Mouse (Mus musculus) ovary, postnatal 14 days (tissue): Measurements from ENCODE around the gene Rcn3.
A peak's percentile ranks its signal among the peaks of the same experiment; 100 is the strongest.
"Not testable (repeated sequence)": the region's sequence is repeated elsewhere in the genome, so short reads cannot be mapped to it uniquely, and the experiment has no call there.

Source experiments
- DNase-seq: peaks from one replicate; pipeline ENCODE4 v3.0.0; 2022; ENCODE audit warnings: low spot score

Rcn3 gene

DNA sequence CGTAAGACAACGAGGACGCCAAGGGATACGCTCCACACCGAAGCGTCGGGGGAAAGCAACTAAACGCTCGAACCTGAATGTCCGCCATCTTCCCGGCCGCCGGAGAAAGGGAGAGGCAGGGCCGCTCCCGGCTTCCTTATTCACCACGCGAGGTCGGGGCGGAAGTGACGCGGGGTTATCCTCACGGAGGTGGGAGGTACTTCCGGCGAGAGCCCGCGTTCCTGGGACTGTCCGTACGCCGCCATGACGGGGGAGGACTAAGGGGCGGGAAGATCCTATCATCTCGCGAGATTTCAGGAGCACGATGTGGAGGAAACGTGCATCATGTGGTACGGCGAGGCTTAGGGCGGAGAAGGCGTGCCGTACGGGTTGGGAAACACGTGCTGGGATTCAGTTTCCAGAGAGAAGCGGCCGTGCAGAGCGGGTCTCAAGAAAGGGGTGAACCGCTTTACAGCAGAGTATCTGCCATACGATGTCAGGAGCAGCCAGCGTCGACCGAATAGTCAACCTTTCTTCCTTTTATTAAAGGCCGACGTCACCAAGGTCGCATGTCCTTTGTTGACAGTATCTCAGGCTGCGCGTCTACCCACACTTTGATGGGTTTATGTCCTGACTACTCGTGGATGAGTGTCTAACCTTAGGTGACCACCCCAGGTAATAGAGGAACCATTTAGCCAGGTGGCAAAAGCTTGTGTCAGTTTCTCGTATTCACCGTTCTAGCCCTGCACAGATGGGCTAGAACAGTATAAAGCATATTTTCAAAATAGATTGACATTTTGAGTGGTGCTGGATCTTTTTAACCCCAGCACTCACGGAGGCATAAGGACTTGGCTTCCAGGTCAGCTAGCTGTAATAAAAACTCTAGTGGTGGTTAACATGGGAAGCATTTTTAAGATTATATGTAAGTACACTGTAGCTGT lies 32.5 kb upstream of the Rcn3 start, which contains the start of gene Rps11:
Rps11 (minus strand) TSS at position 216 of the 920 bp plus-strand sequence.
- DNase-seq = peak; percentile 97

- no peak for DNase-seq
Observed at GRCm38 (mm10) chr7:45123186-45123570, 31.2 kb upstream of the Rcn3 start.

GRCm38 (mm10) chr7:45122561-45123185 lies 30.7 kb upstream of the Rcn3 start:
- DNase-seq = no peak

GRCm38 (mm10) chr7:45121966-45122365 lies 29.9 kb upstream of the Rcn3 start:
- no peak for DNase-seq

- DNase-seq = no peak
Observed at GRCm38 (mm10) chr7:45121404-45121803, 29.4 kb upstream of the Rcn3 start.

DNA sequence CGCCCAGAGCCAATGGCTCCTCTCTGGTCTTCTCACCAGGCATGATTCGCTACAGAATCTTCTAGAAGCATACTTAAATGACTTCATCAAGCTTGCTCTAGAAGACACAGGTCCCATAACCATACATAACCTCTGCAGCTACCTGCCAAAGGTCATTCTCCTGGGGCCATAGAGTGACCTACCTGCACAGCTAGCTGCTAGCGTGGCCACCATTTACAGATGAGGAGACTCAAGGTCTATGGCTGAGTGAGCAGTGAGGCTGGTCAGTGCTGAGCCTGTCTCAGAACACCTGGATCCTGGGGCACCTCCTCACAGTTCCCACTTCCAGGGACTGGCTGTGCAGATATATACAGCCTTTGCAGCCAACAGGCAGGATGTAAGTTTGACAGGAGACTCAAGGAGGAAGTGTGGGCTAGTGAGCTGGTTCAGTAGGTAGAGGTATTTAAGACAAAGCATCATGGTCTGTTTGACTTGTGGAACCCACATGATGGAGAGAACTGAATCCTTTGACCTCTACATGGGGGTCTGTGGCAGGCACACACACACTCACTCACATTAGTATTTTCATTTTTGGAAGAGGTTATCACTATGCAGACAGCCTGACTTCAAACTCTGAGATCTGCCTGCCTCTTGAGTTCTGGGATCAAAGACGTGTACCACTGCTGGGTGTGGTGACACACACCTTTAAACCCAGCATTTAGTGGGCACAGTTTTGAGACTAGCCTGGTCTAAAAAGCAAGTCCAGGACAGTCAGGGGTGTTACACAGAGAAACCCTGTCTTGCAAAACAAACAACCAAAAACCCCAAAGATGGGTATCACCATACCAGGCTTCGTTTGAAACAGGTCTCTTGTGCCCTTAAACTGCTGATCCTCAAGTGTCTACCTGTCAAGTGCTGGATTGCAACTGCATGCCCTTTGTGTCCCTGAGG lies 28.0 kb upstream of the Rcn3 start:
- DNase-seq = no peak

DNA sequence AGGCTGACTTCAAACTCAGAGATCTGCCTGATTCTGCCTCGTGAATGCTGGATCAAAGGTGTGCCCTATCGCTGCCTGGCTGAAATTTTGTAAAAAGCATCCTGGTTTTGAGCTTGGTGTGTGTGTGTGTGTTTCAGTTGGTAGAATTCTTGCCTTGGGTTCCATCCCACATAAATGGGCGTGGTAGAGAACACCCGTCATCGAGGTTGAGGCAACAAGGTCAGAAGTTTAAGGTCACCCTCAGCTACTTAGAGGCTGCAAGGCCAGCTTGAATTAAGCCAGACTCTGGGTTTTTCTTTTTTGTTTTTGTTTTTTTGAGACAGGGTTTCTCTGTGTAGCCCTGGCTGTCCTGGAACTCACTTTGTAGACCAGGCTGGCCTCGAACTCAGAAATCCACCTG lies 26.3 kb upstream of the Rcn3 start:
- DNase-seq = no peak

DNA sequence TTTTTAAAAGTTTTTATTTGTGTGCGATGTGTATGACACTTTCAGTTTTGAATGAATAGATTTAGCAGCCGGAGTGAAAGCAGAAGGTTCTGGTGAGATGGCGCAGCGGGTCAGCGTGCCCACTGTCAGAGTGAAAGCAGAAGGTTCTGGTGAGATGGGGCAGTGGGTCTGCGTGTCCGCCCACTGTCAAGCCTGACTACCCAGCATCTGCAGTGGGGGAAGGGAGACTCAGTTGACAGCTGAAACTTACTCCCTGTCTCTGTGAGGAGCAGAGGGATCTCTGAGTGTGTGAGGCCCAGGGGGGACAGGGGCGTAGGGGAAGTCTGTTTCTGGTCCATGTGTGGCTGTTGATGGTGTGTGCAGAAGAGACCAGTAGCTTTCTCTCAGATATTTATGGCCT lies 25.5 kb upstream of the Rcn3 start:
- DNase-seq = no peak

DNA sequence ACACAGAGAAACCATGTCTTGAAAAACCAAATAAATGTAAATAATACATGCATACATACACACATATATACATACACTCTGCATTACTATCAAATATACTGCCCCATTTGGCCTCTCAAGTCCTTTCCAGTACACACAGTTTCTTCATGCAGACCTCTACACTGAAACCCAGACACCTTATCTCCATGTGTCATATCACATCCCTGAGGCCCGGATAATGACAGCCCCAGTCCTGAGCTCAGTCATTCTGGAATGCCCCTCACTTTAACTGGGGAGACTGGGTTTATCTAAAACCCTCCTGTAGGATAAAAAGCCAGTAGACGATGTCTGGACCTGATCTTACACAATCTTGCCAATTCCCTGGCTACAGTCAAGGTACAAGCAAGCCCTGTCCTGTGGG lies 21.5 kb upstream of the Rcn3 start:
- DNase-seq = no peak

- DNase-seq = no peak
Observed at GRCm38 (mm10) chr7:45112529-45112928, 20.5 kb upstream of the Rcn3 start.

- DNase-seq = no peak
Observed at GRCm38 (mm10) chr7:45111940-45112339, 19.9 kb upstream of the Rcn3 start.

DNA sequence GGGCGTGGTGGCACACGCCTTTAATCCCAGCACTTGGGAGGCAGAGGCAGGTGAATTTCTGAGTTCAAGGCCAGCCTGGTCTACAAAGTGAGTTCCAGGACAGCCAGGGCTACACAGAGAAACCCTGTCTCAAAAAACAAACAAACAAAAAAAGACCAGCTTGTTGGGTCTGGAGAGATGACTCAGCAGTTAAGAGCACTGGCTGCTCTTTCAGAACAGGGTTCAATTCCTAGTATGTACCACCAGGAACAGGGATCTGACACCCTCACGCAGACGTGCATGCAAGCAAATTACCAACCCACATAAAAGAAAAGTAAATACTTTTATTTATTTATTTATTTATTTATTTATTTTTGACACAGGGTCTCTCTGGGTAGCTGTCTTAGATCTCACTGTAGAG lies 18.1 kb upstream of the Rcn3 start:
- not testable (repeated sequence) for DNase-seq

- DNase-seq = no peak
Observed at GRCm38 (mm10) chr7:45107052-45107645, 15.1 kb upstream of the Rcn3 start.

DNA sequence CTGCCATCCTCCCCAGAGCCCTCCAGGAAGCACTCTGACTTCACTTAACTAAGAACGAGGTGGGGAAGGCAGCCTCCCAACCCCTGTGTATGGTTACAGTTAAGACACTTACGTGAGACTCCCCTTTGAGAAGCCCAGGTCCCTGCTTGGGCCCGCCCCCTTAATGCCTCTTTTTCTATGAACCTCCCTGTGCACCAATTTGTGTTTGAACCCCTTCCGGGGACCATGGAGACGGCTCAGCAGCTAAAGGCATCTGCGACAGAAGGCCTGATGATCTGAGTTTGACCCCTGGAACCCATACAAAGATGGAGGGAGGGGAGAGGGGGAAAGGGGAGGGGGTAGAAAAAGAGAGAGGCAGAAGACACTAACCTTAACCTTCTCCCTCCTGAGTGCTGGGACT lies 14.4 kb upstream of the Rcn3 start:
- DNase-seq = no peak

DNA sequence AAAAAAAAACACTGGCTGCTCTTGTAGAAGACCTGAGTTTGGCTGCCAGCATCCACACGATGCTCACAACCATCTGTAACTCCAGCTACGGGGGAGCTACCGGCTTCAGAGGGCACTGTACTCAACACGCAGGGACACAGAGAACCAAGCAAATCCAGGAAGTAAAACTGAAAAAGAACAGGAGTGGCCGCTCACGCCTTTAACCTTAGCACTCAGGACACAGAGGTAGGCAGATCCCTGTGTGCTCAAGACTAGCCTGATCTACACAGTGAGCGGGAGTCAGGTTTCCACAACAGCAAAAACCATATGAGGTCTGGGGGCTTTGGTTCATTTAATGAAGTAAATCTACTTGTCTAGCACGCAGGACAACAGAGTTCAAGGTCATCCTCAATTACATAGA lies 13.5 kb upstream of the Rcn3 start:
- DNase-seq = no peak

GRCm38 (mm10) chr7:45104941-45105340 lies 12.9 kb upstream of the Rcn3 start:
- no peak for DNase-seq

DNA sequence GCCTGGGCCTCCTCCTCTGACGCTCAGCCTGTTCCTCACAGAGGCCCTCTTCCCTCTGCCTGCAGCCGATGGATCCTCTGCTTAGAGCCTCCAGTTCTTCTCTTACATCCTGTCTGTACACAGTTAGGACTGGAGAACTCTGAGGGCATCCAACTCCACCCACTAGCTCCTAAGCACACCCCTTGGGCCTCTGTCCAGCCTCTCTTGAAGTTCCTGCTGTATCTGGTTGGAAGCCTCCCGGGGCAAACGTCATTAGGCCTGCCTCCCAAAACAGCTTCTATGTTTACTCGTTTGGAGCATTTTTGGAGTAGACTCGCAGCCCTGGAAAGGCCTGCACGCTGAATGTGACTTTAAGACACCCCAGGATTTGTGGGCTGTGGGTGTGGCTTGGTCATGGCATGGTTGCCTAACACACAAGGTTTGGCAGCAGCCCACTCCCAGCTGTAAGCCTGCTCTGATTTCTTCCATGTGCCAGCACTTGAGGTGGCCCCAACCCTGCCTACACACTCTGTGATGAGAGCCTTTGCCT lies 11.7 kb upstream of the Rcn3 start, which contains the start of gene Fcgrt:
Fcgrt (minus strand) TSS at position 200 of the 529 bp plus-strand sequence.
- peak; percentile 84 for DNase-seq

GRCm38 (mm10) chr7:45102940-45103585 lies 11.0 kb upstream of the Rcn3 start:
- DNase-seq = no peak

DNA sequence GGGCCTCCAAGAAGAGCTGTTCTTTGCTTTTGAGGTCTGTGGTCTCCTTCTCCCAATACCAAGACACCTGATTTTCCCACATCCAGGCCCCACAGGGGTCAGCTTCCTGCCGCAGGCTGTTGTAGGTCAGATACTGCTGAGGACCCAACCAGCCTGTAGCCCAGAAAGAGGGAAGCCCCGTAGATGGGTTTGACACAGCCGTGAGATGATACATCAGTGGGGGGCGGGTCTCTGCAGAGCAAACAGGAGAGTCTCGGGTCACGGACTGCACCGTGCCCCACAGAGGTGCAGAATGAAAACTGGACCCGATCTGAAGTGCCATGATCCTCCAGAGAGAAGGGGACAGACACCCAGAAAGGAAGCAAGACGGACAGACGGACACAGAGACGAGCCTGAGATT lies 10.4 kb upstream of the Rcn3 start:
- DNase-seq = no peak

DNA sequence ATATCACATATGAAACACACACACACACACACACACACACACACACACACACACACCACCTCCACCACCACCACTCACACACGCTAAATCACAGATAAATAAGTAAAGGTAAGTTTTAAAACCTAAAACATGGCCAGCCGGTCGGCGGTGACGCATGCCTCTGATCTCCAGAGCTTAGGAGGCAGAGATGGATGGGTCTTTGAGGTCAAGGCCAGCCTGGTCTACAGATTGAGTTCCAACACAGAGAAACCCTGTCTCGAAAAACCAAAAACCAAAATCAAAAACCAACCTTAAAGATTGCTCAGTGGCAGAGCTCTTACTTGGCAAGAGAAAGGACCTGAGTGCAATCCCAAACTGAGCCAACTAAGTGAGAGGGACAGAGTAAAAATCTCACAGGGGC lies 8.0 kb upstream of the Rcn3 start:
- DNase-seq = no peak
